Mouse (Mus musculus): ENCODE data around the gene Cyba. TPM values are rescaled to one million over a fixed set of nuclear protein-coding genes. Genes with fewer than 3 reads are reported as not detected.

Gene Cyba
- polyA plus RNA-seq, 1 experiment from 2014 or later = 42.6 TPM

GRCm38 (mm10) chr8:122430646-122431045, 2.1 kb downstream of the Cyba start:
- no peak for ATAC-seq (ENCODE audit: low FRiP score)
- 77% methylated on average over 3 of the region's 3 CpGs for WGBS
- H3K27me3 ChIP-seq = peaks cover 13% of the 10 kb centered on the region; the same call in 1 of the 2 replicates

GRCm38 (mm10) chr8:122430058-122430636, 2.6 kb downstream of the Cyba start:
- Histone ChIP-seq H3K9me3 (no peaks in the 10 kb centered on the region), H3K27me3 (peaks cover 13% of the 10 kb centered on the region; the same call in 1 of the 2 replicates), H3K9ac (no peak overlapping the region), H3K4me1 (peaks cover 18% of the 10 kb centered on the region), H3K27ac (no peak overlapping the region), H3K4me2 (no peak overlapping the region), H3K4me3 (replicated peaks) (no peak overlapping the region), H3K36me3 (replicated peaks) (peaks cover 14% of the 10 kb centered on the region)
- no peak for ATAC-seq (ENCODE audit: low FRiP score)
- WGBS = 90% methylated on average over 10 of the region's 10 CpGs

More at GRCm38 (mm10) chr8:122430646-122431045, 2.1 kb downstream of the Cyba start:
- no peak overlapping the region for H3K9ac ChIP-seq
- H3K4me2 ChIP-seq = no peak overlapping the region
- peaks cover 4% of the 10 kb centered on the region; the same call in 1 of the 2 replicates for H3K9me3 ChIP-seq
- H3K4me3 ChIP-seq (replicated peaks) = no peak overlapping the region
- peaks cover 19% of the 10 kb centered on the region for H3K36me3 ChIP-seq (replicated peaks)
- H3K27ac ChIP-seq = no peak overlapping the region
- peaks cover 18% of the 10 kb centered on the region for H3K4me1 ChIP-seq

GRCm38 (mm10) chr8:122428163-122428562, 4.6 kb downstream of the Cyba start:
- 94% methylated on average over 9 of the region's 9 CpGs for WGBS
- Histone ChIP-seq H3K27ac (no peak overlapping the region), H3K4me3 (replicated peaks) (no peak overlapping the region), H3K4me2 (no peak overlapping the region), H3K27me3 (peaks cover 13% of the 10 kb centered on the region; the same call in 1 of the 2 replicates), H3K36me3 (replicated peaks) (no peaks in the 10 kb centered on the region; the same call in 1 of the 2 replicates), H3K4me1 (peaks cover 16% of the 10 kb centered on the region), H3K9ac (no peak overlapping the region), H3K9me3 (no peaks in the 10 kb centered on the region)
- no peak for ATAC-seq (ENCODE audit: low FRiP score)

GRCm38 (mm10) chr8:122427607-122428006, 5.1 kb downstream of the Cyba start:
- Histone ChIP-seq H3K36me3 (replicated peaks) (no peaks in the 10 kb centered on the region; the same call in 1 of the 2 replicates), H3K27me3 (peaks cover 10% of the 10 kb centered on the region; the same call in 1 of the 2 replicates), H3K9ac (no peak overlapping the region), H3K9me3 (no peaks in the 10 kb centered on the region), H3K4me1 (peaks cover 11% of the 10 kb centered on the region), H3K4me3 (replicated peaks) (no peak overlapping the region), H3K27ac (no peak overlapping the region), H3K4me2 (no peak overlapping the region)
- no peak for ATAC-seq (ENCODE audit: low FRiP score)
- 91% methylated on average over 7 of the region's 7 CpGs for WGBS

GRCm38 (mm10) chr8:122426145-122426544, 6.6 kb downstream of the Cyba start:
- no peaks in the 10 kb centered on the region for H3K27me3 ChIP-seq
- H3K4me1 ChIP-seq = no peaks in the 10 kb centered on the region
- WGBS = 81% methylated on average over 9 of the region's 9 CpGs
- ATAC-seq (ENCODE audit: low FRiP score) = no peak
- no peak overlapping the region for H3K27ac ChIP-seq
- no peaks in the 10 kb centered on the region for H3K9me3 ChIP-seq
- no peak overlapping the region for H3K4me2 ChIP-seq
- no peak overlapping the region for H3K4me3 ChIP-seq (replicated peaks)
- H3K36me3 ChIP-seq (replicated peaks) = no peaks in the 10 kb centered on the region; the same call in 1 of the 2 replicates
- no peak overlapping the region for H3K9ac ChIP-seq

GRCm38 (mm10) chr8:122423659-122424058, 9.1 kb downstream of the Cyba start:
- H3K9me3 ChIP-seq = no peaks in the 10 kb centered on the region
- no peak overlapping the region for H3K9ac ChIP-seq
- no peak overlapping the region for H3K4me2 ChIP-seq
- no peak overlapping the region for H3K27ac ChIP-seq
- H3K4me3 ChIP-seq (replicated peaks) = no peak overlapping the region
- peaks cover 6% of the 10 kb centered on the region for H3K36me3 ChIP-seq (replicated peaks)
- H3K4me1 ChIP-seq = no peaks in the 10 kb centered on the region; the same call in 1 of the 2 replicates
- no peaks in the 10 kb centered on the region for H3K27me3 ChIP-seq
- 66% methylated on average over 5 of the region's 5 CpGs for WGBS
- no peak for ATAC-seq (ENCODE audit: low FRiP score)

GRCm38 (mm10) chr8:122423217-122423616, 9.5 kb downstream of the Cyba start:
- no peak overlapping the region for H3K9ac ChIP-seq
- no peak overlapping the region for H3K4me3 ChIP-seq (replicated peaks)
- no peaks in the 10 kb centered on the region; the same call in 1 of the 2 replicates for H3K4me1 ChIP-seq
- no peak overlapping the region for H3K27ac ChIP-seq
- H3K9me3 ChIP-seq = no peaks in the 10 kb centered on the region
- no peak overlapping the region for H3K4me2 ChIP-seq
- H3K36me3 ChIP-seq (replicated peaks) = peaks cover 10% of the 10 kb centered on the region
- H3K27me3 ChIP-seq = no peaks in the 10 kb centered on the region
- ATAC-seq (ENCODE audit: low FRiP score) = no peak
- WGBS = 87% methylated on average over 24 of the region's 24 CpGs

GRCm38 (mm10) chr8:122421376-122422070, 11.2 kb downstream of the Cyba start, which contains the start of gene Il17c:
Gene Il17c, plus strand, starts transcription at chr8:122422020.
- Histone ChIP-seq H3K4me2 (no peak within 1 kb of the TSS), H3K9me3 (no peaks in the 10 kb centered on the region), H3K4me3 (replicated peaks) (no peak within 1 kb of the TSS), H3K36me3 (replicated peaks) (peaks cover 26% of the 10 kb centered on the region), H3K27me3 (no peaks in the 10 kb centered on the region), H3K27ac (no peak within 1 kb of the TSS), H3K4me1 (no peaks in the 10 kb centered on the region; the same call in 1 of the 2 replicates), H3K9ac (no peak within 1 kb of the TSS)
- no peak for ATAC-seq (ENCODE audit: low FRiP score)
- WGBS = 88% methylated on average over 14 of the region's 14 CpGs

- Histone ChIP-seq H3K9ac (no peak overlapping the region), H3K4me1 (no peaks in the 10 kb centered on the region; the same call in 1 of the 2 replicates), H3K4me3 (replicated peaks) (no peak overlapping the region), H3K36me3 (replicated peaks) (peaks cover 41% of the 10 kb centered on the region), H3K27ac (no peak overlapping the region), H3K4me2 (no peak overlapping the region), H3K27me3 (no peaks in the 10 kb centered on the region), H3K9me3 (no peaks in the 10 kb centered on the region)
- 78% methylated on average over 9 of the region's 9 CpGs for WGBS
- ATAC-seq (ENCODE audit: low FRiP score) = no peak
Measured at GRCm38 (mm10) chr8:122419881-122420555, 12.7 kb downstream of the Cyba start.

GRCm38 (mm10) chr8:122415554-122415953, 17.2 kb downstream of the Cyba start:
- no peak for ATAC-seq (ENCODE audit: low FRiP score)
- Histone ChIP-seq H3K9me3 (no peaks in the 10 kb centered on the region), H3K4me1 (no peaks in the 10 kb centered on the region; the same call in 1 of the 2 replicates), H3K36me3 (replicated peaks) (peaks cover 85% of the 10 kb centered on the region), H3K27ac (no peak overlapping the region), H3K9ac (no peak overlapping the region), H3K4me3 (replicated peaks) (no peak overlapping the region), H3K27me3 (no peaks in the 10 kb centered on the region), H3K4me2 (no peak overlapping the region)
- WGBS = 95% methylated on average over 6 of the region's 6 CpGs

GRCm38 (mm10) chr8:122414311-122414710, 18.4 kb downstream of the Cyba start:
- Histone ChIP-seq H3K4me2 (no peak overlapping the region), H3K4me3 (replicated peaks) (no peak overlapping the region), H3K27me3 (no peaks in the 10 kb centered on the region), H3K9me3 (no peaks in the 10 kb centered on the region), H3K9ac (no peak overlapping the region), H3K27ac (no peak overlapping the region), H3K36me3 (replicated peaks) (peaks cover 98% of the 10 kb centered on the region), H3K4me1 (no peaks in the 10 kb centered on the region)
- no peak for ATAC-seq (ENCODE audit: low FRiP score)
- WGBS = 90% methylated on average over 9 of the region's 9 CpGs

GRCm38 (mm10) chr8:122407678-122408077, 25.1 kb downstream of the Cyba start:
- H3K9me3 ChIP-seq = no peaks in the 10 kb centered on the region
- H3K4me2 ChIP-seq = no peak overlapping the region
- no peak overlapping the region for H3K27ac ChIP-seq
- no peaks in the 10 kb centered on the region for H3K27me3 ChIP-seq
- H3K4me1 ChIP-seq = no peaks in the 10 kb centered on the region
- no peak overlapping the region for H3K9ac ChIP-seq
- H3K36me3 ChIP-seq (replicated peaks) = peaks cover 99% of the 10 kb centered on the region
- H3K4me3 ChIP-seq (replicated peaks) = no peak overlapping the region
- 94% methylated on average over 7 of the region's 7 CpGs for WGBS
- ATAC-seq (ENCODE audit: low FRiP score) = no peak
